Mouse (Mus musculus) large intestine, adult 2 months (tissue): ENCODE results near the gene Gm8453. TPM values are rescaled to one million over a fixed set of nuclear protein-coding genes. Genes with fewer than 3 reads are reported as not detected.
"Not testable (repeated sequence)": the region's sequence is repeated elsewhere in the genome, so short reads cannot be mapped to it uniquely, and the experiment has no call there.

Experiments
- DNase-seq: peaks from one replicate; pipeline ENCODE4 v3.0.0-alpha.2; 2012; ENCODE audit warnings: low read depth, low spot score
- WGBS: fragments of 180-500 bp; shearing (Covaris S2); methylation state at CpG from one replicate; pipeline ENCODE4 v1.1.7; 2018; 5-methylcytosine and 5-hydroxymethylcytosine counted together
- polyA plus RNA-seq: library from polyadenylated mRNA; depleted of rRNA; stranded (reverse); fragments of >200 nt; gene quantifications from 2 replicates; pipeline ENCODE4 v1.2.3, GENCODE M21; 2012; rRNA removed

Gm8453 gene
- polyA plus RNA-seq = not detected in 2 replicates

GRCm38 (mm10) chr7:22229384-22229783 lies at the start of gene Gm8453:
TSS of gene Gm8453 (minus strand) at chr7:22229484.
- 1% methylated on average over 2 of the region's 2 CpGs for WGBS
- not testable (repeated sequence) for DNase-seq

- no CpG with 5 or more reads among the region's 2 CpGs for WGBS
These were observed 28.1 kb downstream of the Gm8453 start, which contains the start of gene Gm8653 for GRCm38 (mm10) chr7:22201164-22201563. TSS of gene Gm8653 (minus strand) at chr7:22201264.

GRCm38 (mm10) chr7:22189077-22189476 lies 40.2 kb downstream of the Gm8453 start, which contains the start of gene Vmn1r143:
TSS of gene Vmn1r143 (plus strand) at chr7:22189377.
- not testable (repeated sequence) for DNase-seq
- no CpG with 5 or more reads among the region's 3 CpGs for WGBS

More at GRCm38 (mm10) chr7:22201164-22201563, 28.1 kb downstream of the Gm8453 start, which contains the start of gene Gm8653:
- DNase-seq = not testable (repeated sequence)

Other genes starting within 250 kb of the Gm8453 start
- gene Vmn1r137, start 234.9 kb downstream of the Gm8453 start, polyA plus RNA-seq = not detected in 2 replicates
- not detected in 2 replicates for gene Vmn1r138, start 200.6 kb downstream of the Gm8453 start, polyA plus RNA-seq
- not detected in 2 replicates for gene Gm6176, start 173.2 kb downstream of the Gm8453 start, polyA plus RNA-seq
- gene Vmn1r139, start 160.4 kb downstream of the Gm8453 start, polyA plus RNA-seq = not detected in 2 replicates
- gene Gm16451, start 111.2 kb downstream of the Gm8453 start, polyA plus RNA-seq = not detected in 2 replicates
- not detected in 2 replicates for gene Gm10666, start 94.7 kb downstream of the Gm8453 start, polyA plus RNA-seq
- not detected in 2 replicates for gene Vmn1r142, start 65.4 kb downstream of the Gm8453 start, polyA plus RNA-seq
- gene Vmn1r143, start 40.1 kb downstream of the Gm8453 start, polyA plus RNA-seq = not detected in 2 replicates
- gene Gm8653, start 28.2 kb downstream of the Gm8453 start, polyA plus RNA-seq = not detected in 2 replicates
- gene Gm4187, start 100.2 kb upstream of the Gm8453 start, polyA plus RNA-seq = not detected in 2 replicates
- not detected in 2 replicates for gene Gm8660, start 141.6 kb upstream of the Gm8453 start, polyA plus RNA-seq
- not detected in 2 replicates for gene Vmn1r148, start 184.1 kb upstream of the Gm8453 start, polyA plus RNA-seq
- gene Vmn1r149, start 208.7 kb upstream of the Gm8453 start, polyA plus RNA-seq = not detected in 2 replicates
- gene Gm10665, start 234.6 kb upstream of the Gm8453 start, polyA plus RNA-seq = not detected in 2 replicates